Mouse (Mus musculus) small intestine, adult 2 months (tissue): ENCODE measurements around the gene Astn2.

Experiments
- CTCF ChIP-seq: fragments of 200-500 bp; IDR thresholded peaks from 2 replicates; pipeline ENCODE4 v1.5.1; 2012; ENCODE audit warnings: low read depth, mild to moderate bottlenecking, control low read depth, inconsistent platforms, low read length, moderate library complexity, mixed read lengths; ENCODE audit not compliant: insufficient replicate concordance, insufficient read length; ENCODE audit errors: extremely low read depth
- POLR2A ChIP-seq: fragments of 200-500 bp; IDR thresholded peaks from 2 replicates; pipeline ENCODE4 v1.6.1; 2012; ENCODE audit warnings: low read depth, mild to moderate bottlenecking, control low read depth, inconsistent platforms, low read length, moderate library complexity

GRCm38 (mm10) chr4:65589780-65590179, 814.6 kb downstream of the Astn2 start:
- TF ChIP-seq CTCF (0 out of 2 replicates have a peak, but pooled peaks have one; percentile 19), POLR2A (no peak)
